Mouse (Mus musculus) lung, embryonic 14.5 days (tissue): Measurements from ENCODE around the gene Sowaha. TPM values are rescaled to one million over a fixed set of nuclear protein-coding genes. Genes with fewer than 3 reads are reported as not detected.

Experiments used
- ATAC-seq: fragments of 200-750 bp; cut with Nextera tagmentation; 2 replicates; pipeline ENCODE4 v1.8.0; 2017; ENCODE audit warnings: mild to moderate bottlenecking, moderate TSS enrichment, moderate library complexity; ENCODE audit not compliant: insufficient read depth
- DNase-seq: peaks from one replicate; pipeline ENCODE4 v3.0.0-alpha.2; 2015
- H3K27ac ChIP-seq: fragments of 300-500 bp; sonication (generic); 2 replicates; pipeline ENCODE4 v1.5.1; 2014; ENCODE audit warnings: low read depth, mild to moderate bottlenecking, moderate library complexity
- H3K27me3 ChIP-seq: fragments of 300-500 bp; sonication (generic); 2 replicates; pipeline ENCODE4 v1.6.1; 2014; ENCODE audit warnings: low read length, control low read depth; ENCODE audit not compliant: insufficient read depth
- H3K36me3 ChIP-seq: fragments of 300-500 bp; sonication (generic); 2 replicates; pipeline ENCODE4 v1.6.1; 2014; ENCODE audit warnings: control low read depth; ENCODE audit not compliant: insufficient read depth
- H3K4me1 ChIP-seq: fragments of 300-500 bp; sonication (generic); 2 replicates; pipeline ENCODE4 v1.6.1; 2014; ENCODE audit warnings: antibody characterized with exemption, control low read depth; ENCODE audit not compliant: insufficient read depth
- H3K4me2 ChIP-seq: fragments of 300-500 bp; sonication (generic); 2 replicates; pipeline ENCODE4 v1.6.1; 2014; ENCODE audit warnings: mild to moderate bottlenecking
- H3K4me3 ChIP-seq: fragments of 300-500 bp; sonication (generic); 2 replicates; pipeline ENCODE4 v1.5.1; 2014; ENCODE audit warnings: low read depth, low read length
- H3K9ac ChIP-seq: fragments of 300-500 bp; sonication (generic); 2 replicates; pipeline ENCODE4 v1.6.1; 2014
- H3K9me3 ChIP-seq: fragments of 300-500 bp; sonication (generic); 2 replicates; pipeline ENCODE4 v1.6.1; 2016; ENCODE audit warnings: low read depth, low read length, control low read depth
- CTCF ChIP-seq: IDR thresholded peaks from 2 replicates; pipeline ENCODE4 v1.5.1; 2016; ENCODE audit warnings: antibody characterized with exemption, low read depth
- WGBS: fragments of 180-500 bp; shearing (Covaris S2); extraction: QIAGEN DNeasy Blood & Tissue Kit; methylation state at CpG from one replicate; pipeline ENCODE4 v1.1.7; 2014; 5-methylcytosine and 5-hydroxymethylcytosine counted together
- polyA plus RNA-seq: library from polyadenylated mRNA; unstranded; fragments of >200 nt; fragmentation: Nextera tagmentation; extraction: Ambion mirVana; gene quantifications from 2 replicates; pipeline ENCODE4 v1.2.1, GENCODE M21; 2014

The Sowaha gene
- polyA plus RNA-seq: 0.17 and 0.18 TPM in 2 replicates

DNA sequence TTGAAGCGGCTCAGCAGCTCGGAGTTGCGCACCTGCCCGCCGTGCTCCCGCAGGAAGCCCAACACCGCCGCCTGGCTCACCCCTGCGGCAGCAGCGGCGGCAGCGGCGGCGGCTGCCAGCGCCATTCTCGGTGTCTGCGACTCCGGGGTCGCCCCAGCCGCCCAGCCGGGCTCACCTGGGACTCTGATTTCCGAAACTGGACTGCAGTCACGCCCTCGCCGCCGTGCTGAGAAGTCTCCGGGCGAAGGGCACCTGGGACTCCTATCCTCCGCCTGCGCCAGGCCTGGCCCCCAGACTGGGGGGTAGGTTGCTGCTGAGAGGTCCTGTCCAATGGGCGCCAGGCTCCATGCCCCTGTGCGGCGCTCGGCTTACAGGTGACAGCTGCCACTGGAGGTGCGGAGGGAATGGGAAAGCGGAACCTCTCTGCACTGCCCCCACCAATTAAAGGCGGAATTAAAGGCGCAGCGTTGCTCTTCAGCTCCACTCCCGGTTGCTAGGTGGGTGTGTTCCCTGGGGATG is at the start of gene Sowaha, which contains the start of gene Gm9945:
Gene Sowaha, minus strand, starts transcription at position 492 of the 519 bp plus-strand sequence.
Gene Gm9945, plus strand, starts transcription at position 384 of the 519 bp plus-strand sequence.
- Histone ChIP-seq H3K27me3 (peaks cover 70% of the 10 kb centered on the region), H3K27ac (no peak within 1 kb of the TSS), H3K9me3 (no peaks in the 10 kb centered on the region; the same call in 1 of the 2 replicates), H3K36me3 (no peaks in the 10 kb centered on the region), H3K4me2 (peak within 1 kb of the TSS; percentile 77), H3K4me3 (peak within 1 kb of the TSS; percentile 40), H3K9ac (peak within 1 kb of the TSS; percentile 32; the same call in 1 of the 2 replicates), H3K4me1 (no peaks in the 10 kb centered on the region)
- 3% methylated on average over 40 of the region's 40 CpGs for WGBS
- ATAC-seq: peak; percentile 58
- no peak for TF ChIP-seq CTCF
- DNase-seq: peak; percentile 37

DNA sequence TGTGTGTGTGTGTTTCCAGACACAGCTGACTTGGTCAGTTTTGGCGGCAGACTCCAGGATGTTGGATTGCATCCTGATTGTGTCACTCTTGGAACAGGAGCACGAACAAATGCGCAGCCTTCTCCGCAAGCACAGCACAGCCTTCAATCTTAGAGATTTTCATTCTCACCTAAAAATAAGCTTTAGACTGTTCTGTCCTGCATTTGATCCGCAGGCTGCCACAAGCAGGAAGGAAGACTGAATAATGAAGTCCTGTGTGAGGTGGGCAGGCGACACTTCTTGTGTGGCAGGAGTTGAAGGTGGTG is 49.1 kb upstream of the Sowaha start:
- H3K36me3 ChIP-seq: peaks cover 15% of the 10 kb centered on the region; the same call in 1 of the 2 replicates
- no peaks in the 10 kb centered on the region for H3K27me3 ChIP-seq
- H3K9me3 ChIP-seq: no peaks in the 10 kb centered on the region
- peak; percentile 70; the same call in 1 of the 2 replicates for ATAC-seq
- H3K9ac ChIP-seq: no peak overlapping the region; the same call in 1 of the 2 replicates
- WGBS: 37% methylated on average over 6 of the region's 6 CpGs
- no peaks in the 10 kb centered on the region; the same call in 1 of the 2 replicates for H3K4me1 ChIP-seq
- H3K4me3 ChIP-seq: no peak overlapping the region
- DNase-seq: peak; percentile 69
- no peak for TF ChIP-seq CTCF
- H3K4me2 ChIP-seq: peak overlapping the region; percentile 16; the same call in 1 of the 2 replicates
- H3K27ac ChIP-seq: 0 out of 2 replicates have a peak overlapping the region, but pooled peaks have one; percentile 32

DNA sequence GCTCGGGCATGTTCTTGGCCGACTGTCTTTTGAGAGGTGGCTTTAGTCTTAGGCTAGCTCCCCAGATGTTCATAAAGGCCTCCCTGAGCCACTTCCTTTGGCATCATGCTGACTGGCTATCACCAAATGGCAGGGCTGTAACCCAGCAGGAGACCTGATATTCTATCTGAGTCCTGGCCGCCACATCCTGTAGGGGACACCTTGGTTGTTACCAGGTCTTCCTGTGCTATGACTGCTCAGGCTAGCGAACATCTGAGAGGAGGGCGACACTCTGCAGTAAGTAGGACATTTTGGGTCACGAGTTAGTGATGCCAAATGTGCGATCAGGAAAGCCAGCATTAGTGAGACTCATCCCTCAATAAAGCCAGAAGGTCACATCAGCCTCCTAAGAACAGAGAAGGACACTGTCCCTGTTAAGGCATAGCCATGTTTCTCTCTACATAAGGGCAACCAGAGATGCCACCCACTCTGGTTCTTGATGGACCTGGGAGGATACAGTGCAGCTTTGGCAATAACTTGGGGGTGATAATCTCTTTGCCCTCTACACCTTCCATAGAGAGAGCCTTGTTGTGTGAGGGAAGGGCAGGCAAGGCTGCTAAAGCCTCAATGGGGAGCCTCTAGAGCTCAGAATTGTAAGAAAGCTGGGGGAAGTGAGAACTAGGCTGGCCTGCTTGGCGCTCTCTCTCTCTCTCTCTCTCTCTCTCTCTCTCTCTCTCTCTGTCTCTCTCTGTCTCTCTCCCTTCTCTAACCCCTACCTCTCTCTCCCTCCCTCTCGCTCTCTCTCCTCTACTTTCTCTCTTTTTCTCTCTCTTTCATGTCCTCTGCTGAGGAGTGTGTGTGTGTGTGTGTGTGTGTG is 48.6 kb upstream of the Sowaha start:
- Histone ChIP-seq H3K4me3 (no peak overlapping the region), H3K27me3 (no peaks in the 10 kb centered on the region), H3K36me3 (peaks cover 9% of the 10 kb centered on the region; the same call in 1 of the 2 replicates), H3K4me1 (no peaks in the 10 kb centered on the region; the same call in 1 of the 2 replicates), H3K4me2 (no peak overlapping the region), H3K9me3 (no peaks in the 10 kb centered on the region), H3K27ac (no peak overlapping the region), H3K9ac (no peak overlapping the region)
- WGBS: 65% methylated on average over 9 of the region's 9 CpGs
- no peak for TF ChIP-seq CTCF
- peak; percentile 25; the same call in 1 of the 2 replicates for ATAC-seq
- DNase-seq: no peak

DNA sequence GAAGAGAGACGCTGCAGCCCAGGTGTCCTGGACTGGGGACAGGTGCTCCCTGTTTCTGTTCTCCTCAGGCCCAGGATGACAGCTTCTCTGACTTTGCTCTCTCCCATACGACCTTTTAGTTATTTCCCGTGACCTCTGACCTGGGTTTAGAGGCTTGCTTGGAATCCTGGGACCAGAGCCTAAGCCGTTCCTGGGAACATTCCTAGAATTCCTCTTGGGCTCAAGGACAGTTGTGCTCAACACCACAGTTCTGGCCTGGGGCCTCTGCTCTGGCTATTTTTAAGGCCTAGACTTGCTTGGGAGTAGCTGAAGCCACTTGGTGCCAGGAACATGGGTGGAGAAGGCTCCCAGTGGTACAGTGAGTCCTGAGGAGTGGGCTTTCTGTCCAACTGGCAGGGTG is 45.4 kb upstream of the Sowaha start:
- Histone ChIP-seq H3K27ac (no peak overlapping the region), H3K4me2 (no peak overlapping the region), H3K4me3 (no peak overlapping the region), H3K27me3 (no peaks in the 10 kb centered on the region), H3K36me3 (no peaks in the 10 kb centered on the region), H3K4me1 (peaks cover 15% of the 10 kb centered on the region), H3K9me3 (no peaks in the 10 kb centered on the region), H3K9ac (no peak overlapping the region)
- no peak for ATAC-seq
- WGBS: 42% methylated on average over 4 of the region's 4 CpGs
- no peak for TF ChIP-seq CTCF
- DNase-seq: peak; percentile 50

DNA sequence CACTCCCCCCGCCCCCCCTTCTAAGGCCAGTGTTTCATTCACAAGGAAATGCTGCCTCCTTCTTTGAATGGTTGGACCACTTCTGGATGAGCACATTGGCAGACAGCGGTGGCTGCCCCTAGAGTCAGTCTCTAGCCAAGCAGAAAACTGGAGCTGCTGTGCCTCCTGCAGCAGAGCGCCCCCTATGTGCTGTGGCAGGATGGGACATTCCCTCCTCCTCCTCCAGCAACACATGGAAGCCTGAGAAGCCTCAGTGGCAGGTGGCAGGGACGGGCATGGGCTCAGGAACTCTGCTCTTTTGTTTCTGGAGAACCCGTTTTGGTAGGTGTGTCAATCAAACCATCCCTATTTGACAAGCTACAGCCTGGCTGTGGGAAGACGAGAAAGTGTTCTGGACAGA is 44.8 kb upstream of the Sowaha start:
- WGBS: 67% methylated on average over 6 of the region's 6 CpGs
- H3K27me3 ChIP-seq: no peaks in the 10 kb centered on the region
- H3K4me2 ChIP-seq: no peak overlapping the region
- DNase-seq (no peak), ATAC-seq (no peak)
- H3K9ac ChIP-seq: no peak overlapping the region
- H3K9me3 ChIP-seq: no peaks in the 10 kb centered on the region
- peak; percentile 58 for TF ChIP-seq CTCF
- peaks cover 15% of the 10 kb centered on the region for H3K4me1 ChIP-seq
- no peaks in the 10 kb centered on the region for H3K36me3 ChIP-seq
- no peak overlapping the region for H3K4me3 ChIP-seq
- H3K27ac ChIP-seq: no peak overlapping the region

DNA sequence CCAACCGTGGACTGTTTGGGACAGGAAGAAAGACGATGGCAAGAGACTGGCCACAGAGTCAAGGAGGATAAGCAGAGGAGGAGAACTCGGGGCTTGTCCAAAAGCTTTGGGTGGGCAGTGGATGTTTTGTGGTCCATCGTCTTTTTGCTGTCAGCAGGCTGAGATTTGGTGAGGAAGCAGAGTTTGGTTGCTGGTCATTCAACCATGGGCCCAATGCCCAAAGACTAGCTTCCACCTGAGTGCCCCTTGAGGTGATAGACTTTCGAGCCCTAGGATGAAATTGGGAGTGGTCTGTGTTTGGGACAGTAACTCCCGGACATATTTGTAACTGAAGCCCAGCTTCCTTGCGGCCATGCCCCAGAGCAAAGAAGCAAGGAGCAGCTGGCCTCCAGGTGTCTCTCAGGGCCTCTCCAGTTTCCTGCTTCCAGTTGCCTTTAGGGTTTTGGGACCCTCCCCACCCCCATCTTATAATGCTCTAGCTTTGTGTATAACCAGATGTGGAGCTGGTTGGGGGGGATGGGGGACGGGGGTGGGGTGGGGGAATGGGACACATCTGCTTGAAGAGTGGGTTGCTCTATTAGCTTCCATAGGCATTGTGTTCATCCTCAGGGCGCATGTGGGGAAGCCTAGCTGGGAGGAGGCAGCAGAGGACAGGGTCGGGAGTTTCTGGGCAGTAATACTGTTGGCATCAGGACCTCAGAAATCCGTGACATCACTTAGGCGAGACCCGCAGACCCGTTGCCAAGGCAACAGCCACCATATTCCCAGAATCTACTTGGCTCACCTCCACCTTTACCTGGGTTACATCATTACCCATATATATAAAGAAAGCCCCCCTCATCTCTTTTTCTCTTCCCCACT is 43.7 kb upstream of the Sowaha start:
- TF ChIP-seq CTCF: no peak
- Histone ChIP-seq H3K9me3 (no peaks in the 10 kb centered on the region), H3K27ac (no peak overlapping the region), H3K36me3 (no peaks in the 10 kb centered on the region), H3K4me2 (no peak overlapping the region), H3K4me1 (peaks cover 20% of the 10 kb centered on the region), H3K4me3 (no peak overlapping the region), H3K27me3 (no peaks in the 10 kb centered on the region), H3K9ac (no peak overlapping the region)
- ATAC-seq (no peak), DNase-seq (no peak)
- WGBS: 70% methylated on average over 14 of the region's 14 CpGs

DNA sequence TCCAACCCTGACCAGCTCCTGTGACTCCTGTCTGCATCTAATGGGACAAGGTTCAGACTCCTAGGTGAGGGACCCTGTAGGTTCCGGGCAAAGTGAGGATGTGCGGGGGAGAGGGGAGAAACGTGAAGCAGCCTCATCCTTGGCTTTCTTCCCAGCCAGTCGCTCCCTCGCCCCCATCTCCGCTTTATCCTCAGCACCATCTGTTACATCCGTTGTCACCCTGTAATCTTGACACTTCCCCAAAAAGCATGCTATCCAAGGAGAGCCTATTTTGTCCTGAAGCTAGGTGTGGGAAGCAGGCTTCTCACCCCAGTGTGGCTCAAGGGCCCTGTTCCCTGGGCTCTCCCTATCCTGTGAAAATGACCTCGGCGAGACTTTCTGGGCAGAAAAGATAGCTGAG is 42.9 kb upstream of the Sowaha start:
- no peak overlapping the region for H3K4me3 ChIP-seq
- TF ChIP-seq CTCF: no peak
- no peaks in the 10 kb centered on the region for H3K36me3 ChIP-seq
- H3K9ac ChIP-seq: no peak overlapping the region
- no peaks in the 10 kb centered on the region for H3K27me3 ChIP-seq
- DNase-seq (no peak), ATAC-seq (no peak)
- H3K4me1 ChIP-seq: peaks cover 23% of the 10 kb centered on the region
- no peaks in the 10 kb centered on the region for H3K9me3 ChIP-seq
- WGBS: 15% methylated on average over 9 of the region's 9 CpGs
- H3K4me2 ChIP-seq: peak overlapping the region; percentile 7; the same call in 1 of the 2 replicates
- H3K27ac ChIP-seq: no peak overlapping the region
